Mouse (Mus musculus) erythroblast, embryonic 14.5 days (primary cell): Measurements from ENCODE around the gene Ccr4. TPM values are rescaled to one million over a fixed set of nuclear protein-coding genes. Genes with fewer than 3 reads are reported as not detected.

Experiments used
- H3K27me3 ChIP-seq: 2 replicates; pipeline ENCODE4 v1.6.1; 2012; ENCODE audit warnings: inconsistent platforms; ENCODE audit not compliant: control insufficient read depth
- H3K36me3 ChIP-seq: 2 replicates; pipeline ENCODE4 v1.6.1; 2012; ENCODE audit warnings: mild to moderate bottlenecking, inconsistent platforms; ENCODE audit not compliant: control insufficient read depth
- H3K4me1 ChIP-seq: 2 replicates; pipeline ENCODE4 v1.6.1; 2012; ENCODE audit warnings: inconsistent platforms; ENCODE audit not compliant: control insufficient read depth
- H3K4me3 ChIP-seq: replicated peaks from 2 replicates; pipeline ENCODE3; 2012; ENCODE audit warnings: moderate library complexity, mild to moderate bottlenecking, inconsistent platforms
- H3K9me3 ChIP-seq: 2 replicates; pipeline ENCODE4 v1.6.1; 2012; ENCODE audit warnings: low read length, inconsistent platforms, mixed read lengths; ENCODE audit not compliant: control insufficient read depth
- GATA1 ChIP-seq: IDR thresholded peaks from 2 replicates; pipeline ENCODE4 v1.6.1; 2012; ENCODE audit warnings: low read length, inconsistent platforms, mixed read lengths
- TAL1 ChIP-seq: IDR thresholded peaks from 3 replicates; pipeline ENCODE4 v1.6.1; 2012; ENCODE audit warnings: low read length, inconsistent platforms, mixed read lengths
- polyA plus RNA-seq: library from polyadenylated mRNA; stranded (reverse); fragments of >175 nt; gene quantifications from 2 replicates; pipeline ENCODE4 v1.2.3, GENCODE M21; 2012

Ccr4 gene
- polyA plus RNA-seq, 1 experiment = not detected

DNA sequence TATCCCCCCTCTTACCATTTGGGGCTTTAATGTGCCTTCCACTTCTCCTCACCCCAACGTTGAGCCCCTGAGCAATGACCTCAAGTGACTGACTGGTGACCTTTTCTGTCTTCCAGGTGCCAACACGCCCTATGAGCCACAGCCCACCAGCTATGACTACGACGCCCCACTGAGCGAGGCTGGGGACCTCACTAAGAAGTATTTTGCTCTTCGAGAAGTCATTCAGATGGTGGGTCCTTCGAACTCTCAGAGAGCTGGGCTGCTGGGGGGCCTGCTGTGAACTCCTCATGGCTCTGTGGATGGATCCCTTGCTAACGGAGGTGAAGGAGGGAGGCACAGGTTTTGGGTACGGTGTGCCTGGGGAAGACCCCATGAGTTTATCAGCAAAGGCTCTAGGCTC lies 61.8 kb downstream of the Ccr4 start:
- Histone ChIP-seq H3K27me3 (no peaks in the 10 kb centered on the region), H3K9me3 (no peaks in the 10 kb centered on the region), H3K4me3 (no peak overlapping the region), H3K4me1 (no peaks in the 10 kb centered on the region), H3K36me3 (no peaks in the 10 kb centered on the region)
- TF ChIP-seq TAL1 (no peak), GATA1 (no peak)

DNA sequence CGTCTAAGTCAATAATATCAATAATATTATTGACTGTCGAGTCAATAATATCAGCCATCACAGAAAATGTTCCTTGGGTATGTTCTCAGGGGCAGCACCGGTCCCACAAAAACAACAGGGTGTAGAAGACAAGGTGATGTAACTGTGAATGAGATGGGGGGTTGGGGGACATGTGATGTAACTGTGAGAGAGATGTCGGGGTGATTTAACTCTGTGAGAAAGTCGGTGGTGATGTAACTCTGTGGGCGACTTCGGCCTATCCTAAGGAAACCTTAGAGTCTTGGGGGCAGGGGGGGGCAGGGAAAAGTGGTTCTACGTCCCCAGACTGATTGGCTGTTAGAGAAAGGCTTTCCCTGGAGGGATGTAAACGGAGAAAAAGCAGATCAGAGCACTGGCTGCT lies 62.5 kb downstream of the Ccr4 start:
- H3K4me3 ChIP-seq = no peak overlapping the region
- H3K36me3 ChIP-seq = no peaks in the 10 kb centered on the region
- no peaks in the 10 kb centered on the region for H3K27me3 ChIP-seq
- H3K4me1 ChIP-seq = no peaks in the 10 kb centered on the region
- TF ChIP-seq GATA1 (no peak), TAL1 (no peak)
- no peaks in the 10 kb centered on the region for H3K9me3 ChIP-seq

DNA sequence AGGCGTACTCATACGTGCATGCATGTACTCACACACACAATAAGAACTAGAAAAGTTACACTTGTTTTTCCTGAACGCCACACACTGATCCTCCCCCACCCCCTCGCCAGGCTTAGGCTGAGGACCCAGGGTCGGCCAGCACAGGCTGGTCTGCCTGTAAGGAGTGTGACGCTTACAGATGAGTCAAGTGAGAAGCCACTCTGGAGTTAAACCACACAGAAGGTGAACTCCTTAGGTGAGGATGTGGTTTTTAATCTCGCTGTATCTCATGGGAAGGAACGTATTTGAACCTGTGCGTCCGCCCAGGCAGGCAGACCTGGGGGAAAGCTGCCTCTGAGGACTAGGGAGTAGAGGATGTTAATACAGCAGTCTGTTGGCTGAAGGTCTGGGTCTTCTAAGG lies 64.2 kb downstream of the Ccr4 start:
- Histone ChIP-seq H3K27me3 (no peaks in the 10 kb centered on the region), H3K4me3 (no peak overlapping the region), H3K9me3 (no peaks in the 10 kb centered on the region), H3K4me1 (no peaks in the 10 kb centered on the region), H3K36me3 (no peaks in the 10 kb centered on the region)
- no peak for TF ChIP-seq TAL1
- no peak for TF ChIP-seq GATA1

Other genes starting within 250 kb of the Ccr4 start
- gene Bcl2a1c, start 174.8 kb downstream of the Ccr4 start, polyA plus RNA-seq = not detected in 2 replicates
- gene Crtap, start 114.2 kb downstream of the Ccr4 start, polyA plus RNA-seq = 0.11 and 0.14 TPM in 2 replicates
- 0.10 and 0.13 TPM in 2 replicates for gene Glb1, start 103.8 kb downstream of the Ccr4 start, polyA plus RNA-seq
- 0.02 TPM in 1 of 2 replicates, not detected in the other for gene Tmppe, start 103.8 kb downstream of the Ccr4 start, polyA plus RNA-seq
- not detected in 2 replicates for gene C130032M10Rik, start 10.8 kb upstream of the Ccr4 start, polyA plus RNA-seq
- under 0.01 TPM in 1 of 2 replicates, not detected in the other for gene Trim71, start 59.5 kb upstream of the Ccr4 start, polyA plus RNA-seq
- gene Cnot10, start 135.3 kb upstream of the Ccr4 start, polyA plus RNA-seq = 1.6 TPM in 2 replicates
- gene Dync1li1, start 183.9 kb upstream of the Ccr4 start, polyA plus RNA-seq = 1.2 and 2.2 TPM in 2 replicates
- 0.04 and 0.07 TPM in 2 replicates for gene Cmtm6, start 226.2 kb upstream of the Ccr4 start, polyA plus RNA-seq